ENCODE assay signal across 18 mouse cellular contexts in genomic region chr9:47069436-47069835, GRCm38 (mm10).
DNase-seq lines count a peak whose midpoint lies in the region; ATAC-seq and TF ChIP-seq lines count a peak whose summit lies in the region.
"Had no signal": no experiment of that assay in that cellular context is flagged by ENCODE, and none has a peak within 500 bp of the region (broad histone marks: within the 10 kb centered on the region; RNA-seq: fewer than 3 reads in every experiment).

No protein-coding gene starts in this region.

- no peak overlapping the region for H3K9ac ChIP-seq in hindbrain, embryonic 16.5 days (ENCODE audit: low read depth, low read length)
- no peak overlapping the region for H3K9ac ChIP-seq in hindbrain, embryonic 15.5 days

- TF ChIP-seq CTCF in brain, embryonic 14.5 days (IDR thresholded peaks at IDR 0.05; ENCODE audit: borderline replicate concordance, extremely low read depth, insufficient read depth, insufficient read length), result no peak

- no peak overlapping the region for H3K4me2 ChIP-seq in hindbrain, embryonic 16.5 days (ENCODE audit: low read length)
- no peak overlapping the region for H3K4me2 ChIP-seq in hindbrain, embryonic 15.5 days

- 22% methylated on average over 5 of the region's 5 CpGs for WGBS in hindbrain, embryonic 10.5 days
- 22% methylated on average over 5 of the region's 5 CpGs for WGBS in hindbrain, embryonic 16.5 days
- 15% methylated on average over 5 of the region's 5 CpGs for whole genome bisulfite sequencing in embryonic facial prominence, embryonic 10.5 days
- WGBS in hindbrain, embryonic 15.5 days, result 20% methylated on average over 5 of the region's 5 CpGs

- H3K4me1 ChIP-seq in hindbrain, embryonic 10.5 days (replicated peaks), result peaks cover 19% of the 10 kb centered on the region
- H3K4me1 ChIP-seq in hindbrain, embryonic 16.5 days (ENCODE audit: control insufficient read depth, insufficient read depth, low read depth, low read length), result peaks cover 6% of the 10 kb centered on the region
- peaks cover 17% of the 10 kb centered on the region for H3K4me1 ChIP-seq in embryonic facial prominence, embryonic 10.5 days
- peaks cover 8% of the 10 kb centered on the region; the same call in 1 of the 2 replicates for H3K4me1 ChIP-seq in hindbrain, embryonic 15.5 days (replicated peaks)

- peak overlapping the region; percentile 8; the same call in 1 of the 2 replicates for H3K27ac ChIP-seq in hindbrain, embryonic 10.5 days
- no peak overlapping the region for H3K27ac ChIP-seq in hindbrain, embryonic 16.5 days (ENCODE audit: low read depth, low read length)
- peak overlapping the region; percentile 55 for H3K27ac ChIP-seq in embryonic facial prominence, embryonic 10.5 days (replicated peaks)
- H3K27ac ChIP-seq in hindbrain, embryonic 15.5 days (replicated peaks), result peak overlapping the region; percentile 37; the same call in 1 of the 2 replicates
- H3K27ac ChIP-seq: gastrocnemius, adult 2 months; heart, adult 2 months; left cerebral cortex, adult 2 months had no signal

- no peaks in the 10 kb centered on the region for H3K9me3 ChIP-seq in hindbrain, embryonic 10.5 days
- no peaks in the 10 kb centered on the region for H3K9me3 ChIP-seq in hindbrain, embryonic 16.5 days (ENCODE audit: control insufficient read depth, low read length)
- H3K9me3 ChIP-seq in embryonic facial prominence, embryonic 10.5 days, result no peaks in the 10 kb centered on the region
- no peaks in the 10 kb centered on the region for H3K9me3 ChIP-seq in hindbrain, embryonic 15.5 days

- no peaks in the 10 kb centered on the region for H3K36me3 ChIP-seq in hindbrain, embryonic 10.5 days
- H3K36me3 ChIP-seq in hindbrain, embryonic 16.5 days (ENCODE audit: control insufficient read depth, insufficient read depth, low read length), result no peaks in the 10 kb centered on the region
- H3K36me3 ChIP-seq in embryonic facial prominence, embryonic 10.5 days (replicated peaks), result no peaks in the 10 kb centered on the region
- no peaks in the 10 kb centered on the region for H3K36me3 ChIP-seq in hindbrain, embryonic 15.5 days
- H3K36me3 ChIP-seq: G1E had no signal

- TF ChIP-seq POLR2A in brain, embryonic 14.5 days (IDR thresholded peaks at IDR 0.05; ENCODE audit: borderline replicate concordance, extremely low read depth, insufficient read depth, insufficient read length, poor library complexity, severe bottlenecking), result no peak

- peak; percentile 9 for DNase-seq in hindbrain, embryonic 10.5 days (ENCODE audit: low spot score)
- peak; percentile 66 for DNase-seq in brain, embryonic 14.5 days (ENCODE audit: low read depth)
- DNase-seq in embryonic facial prominence, embryonic 10.5 days (ENCODE audit: low spot score), result peak; percentile 20
- no peak for DNase-seq in frontal cortex, postnatal 14 days (ENCODE audit: low spot score in 2 of 2)
- DNase-seq in spleen, postnatal 36 days (ENCODE audit: low spot score in 2 of 2), result no peak
- DNase-seq in right cerebral cortex, postnatal 14 days, result no peak
- DNase-seq: adrenal gland, postnatal 10 days; cerebellum, postnatal 36 days; gastrocnemius, adult 2 months; heart, adult 2 months; heart, postnatal 4 days; kidney, adult 18-20 months; kidney, postnatal 25 days; right cerebral cortex, adult 18-20 months had no signal

- H3K4me3 ChIP-seq in hindbrain, embryonic 10.5 days, result no peak overlapping the region
- H3K4me3 ChIP-seq in hindbrain, embryonic 16.5 days (ENCODE audit: low read length), result no peak overlapping the region
- no peak overlapping the region for H3K4me3 ChIP-seq in embryonic facial prominence, embryonic 10.5 days
- no peak overlapping the region for H3K4me3 ChIP-seq in hindbrain, embryonic 15.5 days
- H3K4me3 ChIP-seq: gastrocnemius, adult 2 months; heart, adult 2 months; left cerebral cortex, adult 2 months had no signal

- no peak for ATAC-seq in hindbrain, embryonic 16.5 days
- no peak for ATAC-seq in hindbrain, embryonic 15.5 days (ENCODE audit: low FRiP score, low read depth)

- no peaks in the 10 kb centered on the region for H3K27me3 ChIP-seq in hindbrain, embryonic 10.5 days (ENCODE audit: insufficient read depth, poor library complexity, severe bottlenecking)
- H3K27me3 ChIP-seq in hindbrain, embryonic 16.5 days (replicated peaks; ENCODE audit: control insufficient read depth, insufficient read depth, low read length), result no peaks in the 10 kb centered on the region
- peaks cover 4% of the 10 kb centered on the region; the same call in 1 of the 2 replicates for H3K27me3 ChIP-seq in embryonic facial prominence, embryonic 10.5 days (replicated peaks; ENCODE audit: low read depth, poor library complexity, severe bottlenecking)
- H3K27me3 ChIP-seq in hindbrain, embryonic 15.5 days, result no peaks in the 10 kb centered on the region

Comparison
In these comparisons a context has a peak if more than half of its experiments do, and no peak if none do; other contexts are left out.
1. DNase-seq: peak in hindbrain, embryonic 10.5 days (single experiment), brain, embryonic 14.5 days (single experiment) and embryonic facial prominence, embryonic 10.5 days (single experiment); none in frontal cortex, postnatal 14 days (0 of 2), spleen, postnatal 36 days (0 of 2) and right cerebral cortex, postnatal 14 days (single experiment).